Mouse (Mus musculus) MEL (cell line): ENCODE data around the gene Khdrbs2.

ENCODE experiments used
- CTCF ChIP-seq, 3 experiments: IDR thresholded peaks in 2 of 3; conservative IDR thresholded peaks in 1 of 3; 2 replicates each; pipeline ENCODE4 v1.5.1; 2011 to 2012; ENCODE audit warnings: low read length in 3 of 3, low read depth in 2 of 3, mild to moderate bottlenecking in 2 of 3, improper control_type of control experiment in 1 of 3, inconsistent platforms in 1 of 3, mixed read lengths in 1 of 3, moderate library complexity in 1 of 3; ENCODE audit not compliant: control insufficient read depth in 1 of 3, insufficient read depth in 1 of 3, poor library complexity in 1 of 3, severe bottlenecking in 1 of 3
- ELF1 ChIP-seq: IDR thresholded peaks from 2 replicates; pipeline ENCODE4 v1.6.1; 2014; ENCODE audit warnings: low read depth, mild to moderate bottlenecking, inconsistent platforms, low read length, improper control_type of control experiment, moderate library complexity
- GABPA ChIP-seq: IDR thresholded peaks from 2 replicates; pipeline ENCODE4 v1.6.1; 2012; ENCODE audit warnings: low read depth, mild to moderate bottlenecking, inconsistent platforms, low read length, improper control_type of control experiment, moderate library complexity
- HCFC1 ChIP-seq: IDR thresholded peaks from 2 replicates; pipeline ENCODE4 v1.6.1; 2012; ENCODE audit warnings: low read depth, mild to moderate bottlenecking, inconsistent platforms, low read length, improper control_type of control experiment, moderate library complexity
- JUND ChIP-seq: IDR thresholded peaks from 2 replicates; pipeline ENCODE4 v1.6.1; 2011; ENCODE audit warnings: low read depth, mild to moderate bottlenecking, improper control_type of control experiment, low read length
- POLR2A ChIP-seq, 2 experiments: IDR thresholded peaks; 2 replicates each; pipeline ENCODE4 v1.6.1; 2011 to 2012; ENCODE audit warnings: low read length in 2 of 2, mild to moderate bottlenecking in 2 of 2, control low read depth in 1 of 2, improper control_type of control experiment in 1 of 2, low read depth in 1 of 2, moderate library complexity in 1 of 2; ENCODE audit not compliant: control insufficient read depth in 1 of 2, insufficient read depth in 1 of 2, poor library complexity in 1 of 2
- SIN3A ChIP-seq: IDR thresholded peaks from 2 replicates; pipeline ENCODE4 v1.6.1; 2012; ENCODE audit warnings: low read length, improper control_type of control experiment, inconsistent platforms
- ZC3H11A ChIP-seq: IDR thresholded peaks from 2 replicates; pipeline ENCODE4 v1.6.1; 2012; ENCODE audit warnings: low read depth, mild to moderate bottlenecking, inconsistent platforms, low read length, improper control_type of control experiment
- ZMIZ1 ChIP-seq: IDR thresholded peaks from 2 replicates; pipeline ENCODE4 v1.6.1; 2012; ENCODE audit warnings: low read depth, mild to moderate bottlenecking, inconsistent platforms, low read length, improper control_type of control experiment, moderate library complexity

- TF ChIP-seq ZC3H11A (no peak), CTCF (IDR thresholded peaks at IDR 0.05 in 2 of 3, conservative IDR thresholded peaks at IDR 0.05 in 1 of 3; ENCODE audit: control insufficient read depth in 1 of 3, insufficient read depth in 1 of 3, low read depth in 2 of 3, low read length in 3 of 3, poor library complexity in 1 of 3, severe bottlenecking in 1 of 3) (peak in 1 of 3 experiments; percentile 21; a peak in 1 of 6 replicates), POLR2A (IDR thresholded peaks at IDR 0.05; ENCODE audit: control insufficient read depth in 1 of 2, insufficient read depth in 1 of 2, low read depth in 1 of 2, low read length in 2 of 2, poor library complexity in 1 of 2) (no peak), ZMIZ1 (no peak), ELF1 (no peak), SIN3A (no peak), JUND (no peak), HCFC1 (no peak), GABPA (no peak)
Measured at GRCm38 (mm10) chr1:32174566-32174965, 2.1 kb downstream of the Khdrbs2 start.
